Mouse (Mus musculus) mammary gland, adult 2 months (tissue): ENCODE data around the gene H2al1k. TPM values are rescaled to one million over a fixed set of nuclear protein-coding genes. Genes with fewer than 3 reads are reported as not detected.

Experiments used
- polyA plus RNA-seq: library from polyadenylated mRNA; depleted of rRNA; stranded (reverse); fragments of >200 nt; gene quantifications from 2 replicates; pipeline ENCODE4 v1.2.3, GENCODE M21; 2012; ENCODE audit warnings: low replicate concordance; rRNA removed

The H2al1k gene
- 0.52 TPM in 1 of 2 replicates, not detected in the other for polyA plus RNA-seq

DNA sequence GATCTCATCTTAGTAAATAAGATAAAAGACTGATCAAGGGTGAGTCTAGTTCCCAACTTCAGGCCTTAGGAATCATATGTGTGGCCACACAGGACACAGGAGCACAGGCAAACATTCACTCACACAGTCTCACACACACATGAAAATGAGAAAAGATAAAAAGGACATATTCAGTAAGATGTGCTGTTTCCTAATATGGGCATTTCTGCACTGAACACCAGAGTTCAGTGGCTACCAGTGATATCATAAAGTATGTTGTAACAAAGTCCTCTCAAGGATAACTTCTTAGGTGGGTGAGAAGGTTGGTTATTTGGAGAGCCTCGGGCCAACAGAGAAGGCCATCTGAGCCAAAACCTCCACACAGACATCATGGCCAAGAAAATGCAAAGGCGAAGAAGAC, at the start of gene H2al1k:
Gene H2al1k, plus strand, starts transcription at position 301 of the 400 bp plus-strand sequence.

Other genes starting within 250 kb of the H2al1k start
- not detected in 2 replicates for gene 4930402K13Rik, start 246.1 kb upstream of the H2al1k start, polyA plus RNA-seq
- 0.09 and 0.42 TPM in 2 replicates for gene Lancl3, start 150.7 kb upstream of the H2al1k start, polyA plus RNA-seq
- gene Gm14862, start 93.7 kb upstream of the H2al1k start, polyA plus RNA-seq: not detected in 2 replicates
- 1.5 and 1.7 TPM in 2 replicates for gene Xk, start 77.9 kb upstream of the H2al1k start, polyA plus RNA-seq
- 0.47 TPM in 1 of 2 replicates, not detected in the other for gene H2al1m, start 66.9 kb upstream of the H2al1k start, polyA plus RNA-seq
- 3.5 and 8.0 TPM in 2 replicates for gene Cybb, start 137.1 kb downstream of the H2al1k start, polyA plus RNA-seq
- gene H2al1o, start 221.8 kb downstream of the H2al1k start, polyA plus RNA-seq: not detected in 2 replicates